Mouse (Mus musculus): ENCODE measurements around the gene Orai3. TPM values are rescaled to one million over a fixed set of nuclear protein-coding genes. Genes with fewer than 3 reads are reported as not detected.
A peak's percentile ranks its signal among the peaks of the same experiment; 100 is the strongest.
"Not testable (repeated sequence)": the region's sequence is repeated elsewhere in the genome, so short reads cannot be mapped to it uniquely, and the experiment has no call there.

Orai3 gene
- 1 to 10 TPM; 8.4 to 9.2 TPM for total RNA-seq (2021)
- long read RNA-seq, experiment 1, partial matches to known transcripts = 0 of 8 reads
- long read RNA-seq, experiment 1, other reads (novel, unspliced or antisense) = 4 of 8 reads
- long read RNA-seq, experiment 2, transcript Orai3-201 (2 exons, 1,996 nt) = major isoform, 9 of 14 reads
- long read RNA-seq, experiment 2, partial matches to known transcripts = 0 of 14 reads
- long read RNA-seq, experiment 2, other reads (novel, unspliced or antisense) = 5 of 14 reads

DNA sequence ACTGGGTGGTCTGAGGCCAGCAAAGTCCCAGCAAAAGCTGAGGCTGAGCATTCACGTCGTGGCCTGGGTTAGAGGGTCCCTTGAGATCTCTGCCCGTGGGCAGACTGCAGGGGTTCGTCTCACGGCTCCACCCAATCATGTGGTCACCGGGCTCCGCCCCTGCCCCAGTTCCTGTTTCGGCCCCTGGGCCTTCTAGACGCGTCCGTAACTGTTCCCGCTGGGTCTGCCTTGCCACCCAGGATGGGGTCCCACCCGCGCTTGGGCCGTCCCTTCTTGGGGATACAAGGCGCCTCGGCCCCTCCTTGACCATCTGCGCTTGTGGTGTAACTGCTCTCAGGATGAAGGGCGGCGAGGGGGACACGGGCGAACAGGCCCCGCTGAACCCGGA lies at the start of gene Orai3:
Orai3 (plus strand) TSS at position 165 of the 388 bp plus-strand sequence.
- intact Hi-C loops (cut with DNase I) = no loop called here
- DNase-seq = peak; percentile 82 to 90

DNA sequence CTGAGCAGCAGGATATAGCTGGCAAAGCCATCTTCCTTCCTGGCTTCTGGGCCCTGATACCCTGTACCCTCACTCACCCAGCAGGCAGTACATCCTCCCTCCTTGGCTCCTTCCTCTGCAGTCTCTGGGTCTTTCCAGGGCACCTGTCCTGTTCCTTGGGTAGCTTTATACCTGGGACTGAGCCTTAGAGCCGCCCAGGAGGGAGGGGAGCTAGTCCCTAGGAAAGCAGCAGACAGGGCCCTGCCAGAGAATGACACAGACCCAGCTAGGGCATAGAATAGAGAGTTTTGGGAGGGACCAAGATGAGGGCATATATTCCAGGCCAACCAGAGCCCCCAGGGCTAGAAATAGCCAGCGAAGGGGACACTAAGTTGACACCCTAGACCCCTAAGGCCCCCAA lies 44.1 kb upstream of the Orai3 start:
- intact Hi-C loops (cut with DNase I) = no loop called here
- DNase-seq = no peak

DNA sequence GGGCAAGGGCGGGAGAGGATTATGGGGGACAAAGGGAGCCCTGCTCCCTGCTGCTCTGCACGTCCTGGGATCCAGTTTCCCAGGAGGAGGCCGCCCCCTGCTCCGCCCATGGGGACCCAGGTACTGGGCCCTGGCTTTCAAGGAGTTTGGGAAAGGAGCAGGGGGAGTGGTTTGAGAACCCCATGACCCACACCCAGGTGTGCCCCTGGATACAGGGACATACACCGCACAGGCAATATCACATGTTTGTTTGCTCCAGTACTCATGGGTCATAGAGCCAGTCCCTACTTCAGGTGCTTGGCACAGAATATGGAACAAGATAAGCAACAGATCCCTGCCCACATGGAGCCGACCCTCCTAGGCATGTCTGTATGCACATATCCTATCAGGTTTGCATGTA lies 43.7 kb upstream of the Orai3 start:
- intact Hi-C loops (cut with DNase I) = no loop called here
- no peak for DNase-seq

DNA sequence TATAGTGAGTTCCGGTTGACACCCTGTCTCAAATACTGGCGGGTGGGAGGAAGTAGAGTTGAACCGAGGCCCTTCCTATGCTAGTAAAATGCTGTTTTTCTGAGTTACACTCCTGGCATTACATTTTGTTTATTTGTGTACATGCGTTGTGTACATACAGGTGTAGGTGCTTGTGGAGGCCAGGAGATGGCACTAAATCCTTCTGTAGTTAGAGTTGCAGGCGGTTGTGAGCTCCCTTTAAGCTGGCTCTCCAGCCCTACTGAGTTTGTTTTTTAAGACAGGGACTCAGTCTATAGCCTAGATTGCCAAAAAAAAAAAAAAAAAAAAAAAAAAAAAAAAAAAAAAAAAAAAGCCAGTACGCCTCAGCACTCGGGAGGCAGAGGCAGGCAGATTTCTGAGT lies 41.7 kb upstream of the Orai3 start:
- intact Hi-C loops (cut with DNase I) = no loop called here
- DNase-seq = no peak

DNA sequence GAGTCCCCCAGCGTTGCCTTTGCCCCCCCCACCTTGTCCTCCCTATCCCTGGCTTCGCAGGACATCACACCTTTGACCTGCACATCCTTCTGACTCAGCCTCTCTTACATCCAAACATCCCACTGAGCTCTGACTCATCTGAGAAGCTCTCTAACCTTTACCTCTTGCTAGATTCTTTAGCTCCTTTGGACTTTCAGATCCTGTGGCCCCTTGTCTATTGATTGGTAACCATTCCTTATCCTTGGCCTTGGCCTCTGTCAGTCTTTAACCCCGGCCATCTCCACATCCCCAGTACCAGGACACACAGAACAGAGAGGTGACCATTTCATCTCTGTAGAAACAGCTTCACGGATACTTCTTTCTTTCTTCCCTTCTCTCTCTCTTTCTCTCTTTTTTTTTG lies 39.4 kb upstream of the Orai3 start:
- intact Hi-C loops (cut with DNase I) = no loop called here
- no peak for DNase-seq

DNA sequence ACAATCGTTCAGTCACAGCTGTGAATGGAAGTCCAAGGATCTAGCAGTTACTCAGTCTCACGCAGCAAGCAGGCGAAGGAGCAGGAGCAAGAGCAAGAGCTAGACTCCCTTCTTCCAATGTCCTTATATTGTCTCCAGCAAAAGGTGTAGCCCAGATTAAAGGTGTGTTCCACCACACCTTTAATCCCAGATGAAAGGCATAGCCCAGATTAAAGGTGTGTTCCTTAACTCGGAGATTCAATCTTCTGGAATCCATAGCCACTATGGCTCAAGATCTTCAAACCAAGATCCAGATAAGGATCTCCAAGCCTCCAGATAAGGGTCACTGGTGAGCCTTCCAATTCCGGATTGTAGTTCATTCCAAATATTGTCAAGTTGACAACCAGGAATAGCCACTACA lies 37.5 kb upstream of the Orai3 start, which contains the start of gene Ctf2:
Ctf2 (minus strand) TSS at position 101 of the 400 bp plus-strand sequence.
- DNase-seq; intact Hi-C loops (cut with DNase I): not testable (repeated sequence)

DNA sequence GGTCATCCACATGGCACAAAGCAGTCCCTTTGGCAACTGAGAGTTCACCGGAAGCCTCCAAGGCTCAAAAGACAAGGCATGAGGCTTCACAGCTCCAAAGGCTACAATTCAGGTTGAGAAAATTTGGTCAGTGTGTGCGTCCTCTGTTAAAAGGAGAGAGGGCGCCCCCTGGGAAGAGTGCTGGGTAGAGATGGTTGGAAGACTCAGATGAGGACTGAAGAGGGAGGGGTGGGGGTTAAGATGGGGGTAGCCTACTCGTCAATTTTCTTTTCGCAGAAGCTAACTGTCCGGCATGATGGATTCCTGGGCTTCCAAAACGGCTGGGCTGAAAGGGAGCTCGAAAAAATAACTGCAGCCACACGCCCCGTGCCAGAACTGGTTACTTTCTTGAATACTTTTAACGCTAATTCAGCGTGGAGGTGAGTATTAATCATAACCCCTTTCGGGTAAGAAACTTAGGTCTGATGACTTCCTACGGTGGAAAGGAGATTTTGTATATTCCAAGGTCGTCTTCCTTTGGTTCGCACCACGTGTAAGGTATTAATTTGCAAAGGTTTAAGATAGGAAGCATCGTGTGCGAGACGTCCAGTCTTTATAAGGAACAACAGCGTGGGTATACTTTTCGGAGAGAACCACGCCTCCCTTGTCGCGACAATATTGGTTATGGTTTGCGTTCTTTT lies 25.1 kb upstream of the Orai3 start, which contains the start of gene Fbxl19:
Fbxl19 (plus strand) TSS at position 178 of the 680 bp plus-strand sequence.
- intact Hi-C loops (cut with DNase I) = loop anchor here (5.0 kb wide), 1 partner anchor 67 kb away; no protein-coding TSS in a partner anchor
- DNase-seq = peak in 1 of 2 experiments; percentile 44

DNA sequence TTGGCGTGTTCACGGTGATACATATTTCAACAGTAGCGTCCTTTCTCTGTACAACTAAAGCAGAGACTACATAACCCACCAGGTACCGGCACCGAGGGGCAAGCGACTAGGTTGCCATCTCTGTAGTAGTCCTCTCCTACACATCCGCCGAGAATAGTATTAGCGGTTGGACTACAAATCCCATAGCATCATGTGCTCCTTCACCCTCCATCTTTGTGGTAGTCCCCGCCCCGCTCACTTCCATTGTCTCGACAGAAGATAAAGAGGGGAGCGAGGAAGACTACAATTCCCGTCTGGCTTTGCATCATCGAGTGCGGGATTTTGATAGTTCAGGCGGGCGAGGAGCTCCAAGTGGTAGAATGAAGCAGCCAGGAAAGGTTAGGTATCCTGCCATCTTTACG lies 24.4 kb upstream of the Orai3 start:
- intact Hi-C loops (cut with DNase I) = no loop called here
- DNase-seq = peak; percentile 80 to 85

DNA sequence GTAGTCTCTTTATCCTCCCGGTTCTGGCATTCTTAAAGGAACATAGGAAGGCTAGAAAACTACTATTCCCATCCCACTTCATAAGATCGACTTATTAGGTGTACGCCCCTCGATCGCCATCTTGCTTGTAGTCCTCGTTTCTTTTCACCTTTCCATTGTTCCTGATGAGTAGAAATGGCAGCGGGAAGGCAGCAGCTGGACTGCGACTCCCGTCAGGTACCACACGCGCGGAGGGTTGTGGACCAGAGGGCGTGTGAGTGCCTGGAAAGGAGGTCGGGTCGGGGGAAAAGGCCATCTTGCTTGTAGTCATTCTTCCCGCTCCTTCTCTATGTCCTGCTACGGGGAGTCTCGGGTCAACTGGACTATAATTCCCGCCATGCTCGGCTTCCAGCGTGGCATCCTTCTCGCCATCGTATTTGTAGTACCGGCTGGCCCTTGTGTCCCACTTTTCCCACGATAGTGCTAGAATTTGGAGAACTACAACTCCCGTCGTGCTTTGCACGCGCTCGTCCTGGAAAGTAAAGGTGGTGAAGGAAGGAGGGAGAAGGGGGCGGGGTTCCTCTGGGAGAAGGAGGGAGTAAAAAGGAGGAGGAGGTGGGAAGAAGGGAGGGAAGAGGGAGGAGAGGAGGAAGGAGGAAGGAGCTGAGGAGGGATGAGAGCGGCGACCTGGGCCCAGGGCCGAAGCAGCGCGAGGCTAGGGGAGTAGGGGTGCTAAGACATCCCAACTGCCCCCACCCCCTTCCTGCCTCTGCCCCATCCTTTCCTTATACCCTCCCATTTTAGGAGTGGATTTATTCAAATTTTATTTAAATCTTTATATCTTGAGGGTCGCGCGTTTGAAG lies 23.7 kb upstream of the Orai3 start:
- DNase-seq = peak; percentile 86 to 91
- intact Hi-C loops (cut with DNase I) = no loop called here

DNA sequence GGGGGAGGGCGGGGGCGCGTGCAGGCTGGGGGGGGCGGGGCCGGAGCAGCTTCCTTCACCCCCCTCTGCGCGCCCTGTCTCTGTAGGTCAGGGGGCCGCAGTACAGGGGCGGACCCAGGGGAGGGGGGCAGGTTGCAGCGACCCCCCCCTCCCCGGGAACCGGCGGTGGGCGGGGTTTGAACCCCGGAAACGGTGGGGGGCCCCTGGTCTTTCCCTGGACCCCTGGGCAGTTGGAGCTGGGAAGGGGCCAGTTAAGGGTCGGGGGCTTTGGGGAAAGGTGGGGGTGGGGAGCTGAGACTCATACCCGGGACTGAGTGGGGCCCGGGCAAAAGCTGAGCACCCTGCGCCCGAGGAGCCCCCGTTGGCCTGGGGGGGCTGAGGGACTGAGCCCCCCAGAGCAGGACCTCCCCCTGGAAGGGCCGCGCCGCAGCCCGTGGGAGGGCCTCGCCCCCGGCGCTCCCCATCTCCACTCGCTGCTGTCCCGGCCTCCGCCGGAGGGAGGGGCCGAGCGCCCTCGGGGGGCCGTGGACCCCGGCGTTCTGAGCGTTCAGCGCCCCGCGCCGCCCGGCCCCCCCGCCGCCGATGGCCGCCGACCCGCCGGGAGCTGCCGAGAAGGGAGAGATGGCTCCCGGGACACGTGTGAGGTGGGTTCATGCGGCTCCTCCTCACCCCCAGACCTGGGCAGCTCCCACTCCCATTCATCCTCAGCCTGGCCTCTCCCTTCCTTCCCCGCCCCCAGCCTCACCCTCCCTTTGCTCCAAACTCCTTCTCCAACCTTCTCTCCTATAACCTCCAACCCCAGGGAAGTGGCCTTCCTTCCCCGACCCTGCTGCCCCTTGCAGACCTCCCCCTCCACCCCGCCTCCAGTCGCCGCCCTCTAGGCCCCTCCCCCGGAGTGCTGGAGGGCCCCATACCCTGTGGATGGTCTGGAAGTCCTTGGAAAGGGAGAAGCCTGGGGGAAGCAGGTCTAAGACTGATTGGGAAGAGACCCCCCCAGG lies 22.8 kb upstream of the Orai3 start:
- no peak for DNase-seq
- intact Hi-C loops (cut with DNase I) = no loop called here

DNA sequence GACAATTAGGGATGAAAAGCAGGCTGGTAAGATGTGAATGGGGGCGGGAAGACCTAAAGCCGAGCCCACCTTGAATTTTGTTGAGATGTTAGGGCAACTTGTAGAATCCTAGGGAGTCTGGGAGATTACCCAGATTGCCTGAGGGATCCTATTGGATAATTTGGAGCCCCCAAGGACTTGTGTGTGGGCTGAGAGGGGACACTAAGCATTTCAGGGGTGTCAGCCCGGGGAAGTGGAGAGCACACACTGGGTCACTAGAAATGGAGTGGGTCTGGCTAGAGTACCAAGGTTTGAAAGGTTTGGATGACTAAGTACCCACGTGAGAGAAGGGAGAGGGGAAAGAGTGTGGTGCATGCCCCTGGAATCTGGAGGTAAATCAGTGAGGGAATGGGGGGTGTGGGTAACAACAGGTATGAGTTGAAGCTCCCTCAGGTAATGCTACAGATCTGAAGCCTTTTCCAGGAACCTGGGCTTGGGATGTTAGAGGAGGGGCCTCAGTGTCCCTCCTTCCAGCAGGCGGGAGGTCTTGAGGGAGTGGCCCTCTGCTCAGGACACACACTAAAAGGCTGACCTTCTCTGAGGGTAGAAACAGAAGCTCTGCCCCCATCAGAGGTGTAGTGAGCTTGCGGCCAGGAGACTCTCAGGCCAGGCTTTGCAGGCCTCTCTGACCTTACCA lies 21.9 kb upstream of the Orai3 start:
- intact Hi-C loops (cut with DNase I) = no loop called here
- no peak for DNase-seq

DNA sequence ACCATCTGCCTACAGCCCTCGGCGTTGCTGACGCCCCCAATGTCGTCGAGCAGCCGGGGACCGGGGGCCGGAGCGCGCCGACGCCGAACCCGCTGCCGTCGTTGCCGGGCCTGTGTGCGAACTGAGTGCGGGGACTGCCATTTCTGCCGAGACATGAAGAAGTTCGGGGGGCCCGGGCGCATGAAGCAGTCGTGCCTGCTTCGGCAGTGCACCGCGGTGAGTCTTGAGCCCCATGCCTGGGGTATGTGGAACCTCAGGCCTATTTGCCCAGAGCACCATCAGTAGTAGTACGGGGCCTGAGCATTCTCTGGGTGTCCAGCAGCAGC lies 21.4 kb upstream of the Orai3 start:
- intact Hi-C loops (cut with DNase I) = no loop called here
- no peak for DNase-seq

DNA sequence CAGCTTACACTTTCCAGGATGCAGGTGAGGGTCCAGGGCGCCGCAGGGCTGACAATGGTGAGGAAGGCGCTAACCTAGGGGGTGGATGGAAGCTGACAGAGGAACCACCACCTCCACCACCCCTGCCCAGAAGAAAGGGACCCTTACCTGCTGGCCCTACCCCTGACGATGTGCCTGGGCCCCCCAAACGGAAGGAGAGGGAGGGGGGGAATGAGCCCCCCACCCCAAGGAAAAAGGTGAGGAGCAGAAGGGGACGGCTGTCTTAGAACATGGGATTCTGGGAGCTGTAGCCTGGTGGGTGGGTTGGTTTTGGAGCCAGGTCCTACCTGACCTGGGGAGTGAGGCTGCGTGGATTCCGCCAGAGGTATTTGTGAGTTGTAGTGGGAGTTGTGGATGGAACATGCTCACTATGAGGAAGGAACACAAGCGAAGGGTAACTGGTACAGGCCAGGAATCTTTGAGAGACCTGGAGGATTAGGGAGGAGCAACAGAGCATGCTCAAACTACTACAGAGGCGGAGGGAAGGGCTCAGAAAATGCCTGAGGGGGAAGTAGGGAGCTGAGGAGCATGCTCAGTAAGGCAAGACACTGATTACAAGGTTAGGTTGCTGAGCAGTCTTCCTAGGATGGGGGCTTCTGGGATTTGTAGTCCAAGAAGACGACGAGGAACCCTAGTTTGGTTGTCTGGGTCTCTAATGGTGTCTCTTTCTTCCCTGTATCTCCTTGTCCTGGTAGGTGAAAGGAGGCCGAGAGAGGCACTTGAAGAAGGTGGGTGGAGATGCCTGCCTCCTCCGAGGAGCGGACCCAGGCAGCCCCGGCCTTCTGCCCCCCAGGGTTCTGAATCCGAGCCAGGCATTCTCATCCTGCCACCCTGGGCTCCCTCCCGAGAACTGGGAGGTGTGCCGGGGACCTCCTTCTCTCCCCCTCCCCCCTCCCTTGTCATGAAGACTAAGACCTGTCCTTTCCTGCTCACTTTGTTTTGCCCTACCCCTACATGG lies 19.2 kb upstream of the Orai3 start:
- intact Hi-C loops (cut with DNase I) = no loop called here
- DNase-seq = no peak

DNA sequence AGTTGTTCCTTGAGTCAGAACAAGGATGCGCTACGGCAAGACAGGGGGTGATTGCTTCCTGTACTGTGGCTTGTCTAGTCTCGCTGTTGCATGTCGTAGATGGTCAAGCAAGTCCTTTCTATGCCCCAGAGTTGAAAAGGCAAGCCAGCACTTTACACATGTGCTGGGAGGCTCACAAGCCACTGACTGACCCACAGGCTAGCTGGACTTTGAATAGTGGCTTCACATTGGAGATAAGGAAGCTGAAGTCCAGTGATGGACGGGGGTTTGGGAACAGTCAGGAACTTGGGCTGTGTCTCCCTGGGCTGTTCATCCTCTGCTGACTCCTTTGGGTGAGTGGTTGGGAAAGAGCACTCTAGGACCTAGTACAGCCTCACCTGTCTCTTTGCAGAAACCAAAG lies 18.0 kb upstream of the Orai3 start:
- DNase-seq = no peak
- intact Hi-C loops (cut with DNase I) = no loop called here

DNA sequence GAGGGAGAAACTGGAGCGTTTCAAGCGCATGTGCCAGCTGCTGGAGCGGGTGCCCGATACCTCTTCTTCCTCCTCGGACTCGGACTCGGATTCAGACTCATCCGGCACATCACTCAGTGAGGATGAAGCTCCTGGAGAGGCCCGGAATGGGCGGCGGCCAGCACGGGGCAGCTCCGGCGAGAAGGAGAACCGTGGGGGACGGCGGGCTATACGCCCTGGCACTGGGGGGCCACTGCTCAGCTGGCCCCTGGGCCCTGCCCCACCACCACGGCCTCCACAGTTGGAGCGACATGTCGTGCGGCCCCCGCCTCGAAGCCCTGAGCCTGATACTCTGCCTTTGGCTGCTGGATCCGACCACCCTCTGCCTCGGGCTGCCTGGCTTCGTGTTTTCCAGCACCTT lies 17.5 kb upstream of the Orai3 start:
- intact Hi-C loops (cut with DNase I) = no loop called here
- no peak for DNase-seq

DNA sequence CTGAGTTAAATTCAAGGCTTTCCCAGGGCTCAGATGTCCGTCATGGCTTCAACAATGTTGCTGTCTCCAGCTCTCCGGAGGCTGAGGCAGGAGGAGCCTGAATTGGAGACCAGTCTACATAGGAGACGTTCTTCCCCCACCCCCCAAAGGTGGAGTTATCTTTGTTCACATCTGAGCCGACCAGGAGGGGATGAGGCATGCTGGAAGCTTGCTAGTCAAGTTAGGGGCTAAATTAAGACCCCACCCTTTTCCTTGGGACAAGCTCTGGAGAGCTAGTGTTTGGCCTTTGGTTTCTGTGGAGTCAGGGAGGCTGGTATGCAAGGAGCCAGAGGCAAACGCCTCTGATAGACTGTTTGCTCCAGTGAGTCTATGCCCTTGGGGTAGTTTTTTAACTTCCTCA lies 16.5 kb upstream of the Orai3 start:
- intact Hi-C loops (cut with DNase I) = no loop called here
- no peak for DNase-seq

DNA sequence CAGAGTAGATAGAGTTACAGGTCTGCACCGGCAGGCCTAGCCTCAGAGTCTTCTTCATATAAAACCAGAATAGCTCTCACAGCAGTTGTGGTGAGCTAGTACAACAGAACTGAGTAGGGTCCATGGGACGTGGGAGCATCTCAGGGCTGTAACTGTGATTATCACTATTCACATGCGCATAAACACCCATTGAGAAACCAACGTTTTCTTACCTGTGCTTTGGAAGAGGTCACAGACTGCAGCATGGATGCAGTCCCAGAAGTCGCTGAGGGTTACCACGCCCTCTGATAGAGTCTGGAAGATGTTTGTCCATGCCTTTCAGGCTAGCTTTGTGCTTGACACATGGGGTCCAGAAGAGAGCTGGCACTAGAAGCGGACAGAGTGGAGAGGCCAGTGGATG lies 15.9 kb upstream of the Orai3 start:
- intact Hi-C loops (cut with DNase I) = no loop called here
- no peak for DNase-seq

DNA sequence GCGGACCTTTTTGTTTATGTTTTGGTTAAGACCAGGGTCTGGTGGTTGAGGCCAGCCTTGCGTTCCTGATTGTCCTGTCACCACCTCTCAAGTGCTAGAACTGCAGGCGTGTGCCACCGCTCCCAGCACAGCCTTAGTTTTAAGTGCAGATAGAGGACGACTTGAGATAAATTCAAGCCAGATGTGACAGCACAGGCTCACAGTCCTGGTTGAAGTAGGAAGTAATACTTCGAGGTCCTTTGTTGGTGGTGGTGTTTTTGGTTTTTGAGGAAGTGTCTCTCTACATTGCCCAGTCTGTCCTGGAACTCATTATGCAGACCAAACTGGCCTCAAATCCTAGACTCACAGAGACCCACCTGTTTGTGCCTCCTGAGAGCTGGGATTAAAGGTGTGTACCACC lies 9.9 kb upstream of the Orai3 start:
- no peak for DNase-seq
- intact Hi-C loops (cut with DNase I) = loop anchor here (5.0 kb wide), 1 partner anchor 87 kb away; no protein-coding TSS in a partner anchor
